Mouse (Mus musculus) natural killer cell, adult 2 months (primary cell): ENCODE results near the gene Endod1.

ENCODE experiments used
- DNase-seq, 2 experiments: peaks; one replicate each; pipeline ENCODE4 v3.0.0; 2022; ENCODE audit warnings: low spot score in 2 of 2

Gene Endod1

GRCm38 (mm10) chr9:14316618-14317017 is 64.7 kb downstream of the Endod1 start:
- no peak for DNase-seq

DNA sequence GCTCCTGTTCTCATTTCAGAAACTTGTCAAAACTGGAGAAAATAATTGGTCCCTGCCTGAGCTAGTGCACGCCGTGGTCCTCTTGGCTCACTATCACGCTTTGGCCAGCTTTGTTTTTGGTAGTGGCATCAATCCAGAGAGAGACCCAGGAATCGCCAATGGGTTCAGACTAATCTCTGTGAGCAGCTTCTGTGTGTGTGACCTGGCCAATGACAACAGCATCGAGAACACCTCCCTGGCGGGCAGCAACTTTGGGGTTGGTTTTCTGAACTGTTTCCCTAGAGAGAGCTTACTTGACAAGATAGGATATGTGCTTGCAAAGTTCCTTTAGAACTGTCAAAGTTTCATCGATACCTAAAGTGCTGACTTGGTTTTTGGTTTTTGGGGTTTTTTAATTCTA is 66.8 kb downstream of the Endod1 start:
- no peak for DNase-seq

DNA sequence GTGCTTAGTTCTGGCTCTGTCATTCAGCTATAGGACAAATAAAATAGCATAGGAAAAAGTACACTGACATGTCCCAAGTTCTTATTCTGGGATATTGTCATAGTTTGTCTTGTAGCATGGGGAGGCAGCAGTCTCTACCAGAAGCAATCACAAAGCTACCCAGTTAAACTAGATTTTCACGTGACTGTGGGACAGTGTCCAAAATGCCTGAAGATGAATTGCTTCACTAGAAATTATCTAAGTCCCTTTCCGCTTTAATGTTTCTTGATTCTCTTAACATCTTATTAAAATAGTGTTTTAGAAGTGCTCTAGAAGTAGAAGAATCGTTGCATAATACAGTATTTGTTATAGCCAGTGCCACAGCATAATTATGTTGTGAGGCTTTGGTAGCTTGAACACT is 67.3 kb downstream of the Endod1 start:
- DNase-seq: no peak

- no peak for DNase-seq
These were observed 74.0 kb downstream of the Endod1 start for GRCm38 (mm10) chr9:14307341-14307740.

DNA sequence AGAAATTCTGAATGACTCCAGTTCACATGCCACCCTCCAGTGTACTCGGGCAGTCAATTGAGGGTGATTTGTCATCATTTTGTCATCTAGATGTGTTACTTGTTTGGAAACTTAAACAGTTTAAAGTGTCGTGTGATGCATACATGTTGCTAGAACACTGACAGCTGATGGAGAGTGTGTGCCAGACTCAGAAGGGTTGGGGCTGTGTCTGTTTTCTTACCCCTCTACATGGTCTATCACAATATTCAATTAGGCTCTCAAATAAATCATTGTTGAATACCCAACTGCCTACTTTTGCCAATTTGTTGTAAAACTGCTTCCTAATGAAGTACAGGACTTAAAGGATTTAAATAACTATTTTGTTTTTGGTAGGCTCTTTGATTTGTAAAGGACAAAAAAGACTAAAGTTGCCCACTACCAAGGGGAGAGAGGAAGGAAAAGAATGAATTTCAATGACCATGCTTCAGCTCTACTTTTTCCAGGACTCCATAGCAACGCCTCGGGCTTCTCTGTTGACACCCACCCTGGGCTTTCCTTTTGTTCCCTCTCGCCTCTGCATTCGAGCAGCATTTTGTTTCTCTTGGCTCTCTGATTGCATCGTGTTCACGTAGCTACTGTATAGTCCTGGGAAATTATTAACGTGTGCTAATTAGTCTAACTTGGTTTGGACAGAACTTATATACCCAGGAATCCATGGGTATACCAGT is 76.9 kb downstream of the Endod1 start:
- no peak for DNase-seq
